Mouse (Mus musculus): Measurements from ENCODE around the gene Acap1. TPM values are rescaled to one million over a fixed set of nuclear protein-coding genes. Genes with fewer than 3 reads are reported as not detected.
"Not testable (repeated sequence)": the region's sequence is repeated elsewhere in the genome, so short reads cannot be mapped to it uniquely, and the experiment has no call there.

Gene Acap1
- polyA plus RNA-seq, 1 experiment from 2014 or later, result 0.93 TPM

DNA sequence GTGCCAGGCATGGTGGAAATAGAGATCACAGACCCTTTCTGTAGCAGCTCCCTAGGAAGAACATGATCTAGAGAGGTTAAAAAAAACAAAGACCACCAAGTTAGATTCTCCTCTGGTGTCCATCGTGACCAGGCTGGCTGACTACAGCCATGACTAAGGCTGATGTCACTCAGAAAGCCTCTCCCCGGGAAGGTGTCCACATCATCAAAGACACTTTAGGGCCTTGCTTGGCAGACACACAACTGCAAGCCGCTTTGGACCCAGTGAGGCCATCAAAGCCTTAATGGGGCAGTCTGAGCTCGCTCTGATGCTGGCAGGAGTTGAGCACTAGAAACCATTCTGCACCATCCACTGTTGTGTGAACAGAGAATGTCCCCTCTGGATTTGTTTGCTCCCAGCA lies 22.9 kb downstream of the Acap1 start:
- DNase-seq (ENCODE audit: low spot score), result no peak
- Histone ChIP-seq H3K27me3 (ENCODE audit: low read depth, poor library complexity, severe bottlenecking) (no peaks in the 10 kb centered on the region), H3K9me3 (replicated peaks) (no peaks in the 10 kb centered on the region), H3K36me3 (no peaks in the 10 kb centered on the region), H3K4me3 (no peak overlapping the region), H3K4me1 (peaks cover 19% of the 10 kb centered on the region; the same call in 1 of the 2 replicates), H3K27ac (no peak overlapping the region)
- WGBS, result 69% methylated on average over 4 of the region's 4 CpGs

DNA sequence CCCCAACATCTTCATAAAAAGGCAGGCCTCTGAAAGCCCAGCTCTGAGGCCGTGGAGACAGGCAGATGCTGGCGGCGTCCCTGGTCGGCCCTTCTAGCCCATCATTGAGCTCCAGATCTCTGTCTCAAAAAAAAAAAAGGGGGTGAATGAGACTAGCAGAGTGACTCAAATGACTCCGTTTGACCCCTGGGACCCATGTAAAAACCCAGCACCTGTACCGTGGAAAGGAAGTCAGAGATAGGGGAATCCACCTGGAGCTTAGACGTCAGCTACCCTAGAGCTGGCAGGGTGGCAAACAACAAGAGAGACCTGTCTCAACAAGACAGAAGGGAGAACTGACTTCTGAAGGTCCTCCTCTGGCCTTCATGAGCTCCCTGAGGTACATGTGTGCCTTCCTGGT lies 23.5 kb downstream of the Acap1 start:
- H3K36me3 ChIP-seq, result no peaks in the 10 kb centered on the region
- no peak overlapping the region for H3K27ac ChIP-seq
- WGBS, result 89% methylated on average over 7 of the region's 7 CpGs
- DNase-seq (ENCODE audit: low spot score), result no peak
- H3K4me3 ChIP-seq, result no peak overlapping the region
- H3K9me3 ChIP-seq (replicated peaks), result no peaks in the 10 kb centered on the region
- peaks cover 16% of the 10 kb centered on the region; the same call in 1 of the 2 replicates for H3K4me1 ChIP-seq
- H3K27me3 ChIP-seq (ENCODE audit: low read depth, poor library complexity, severe bottlenecking), result no peaks in the 10 kb centered on the region

DNA sequence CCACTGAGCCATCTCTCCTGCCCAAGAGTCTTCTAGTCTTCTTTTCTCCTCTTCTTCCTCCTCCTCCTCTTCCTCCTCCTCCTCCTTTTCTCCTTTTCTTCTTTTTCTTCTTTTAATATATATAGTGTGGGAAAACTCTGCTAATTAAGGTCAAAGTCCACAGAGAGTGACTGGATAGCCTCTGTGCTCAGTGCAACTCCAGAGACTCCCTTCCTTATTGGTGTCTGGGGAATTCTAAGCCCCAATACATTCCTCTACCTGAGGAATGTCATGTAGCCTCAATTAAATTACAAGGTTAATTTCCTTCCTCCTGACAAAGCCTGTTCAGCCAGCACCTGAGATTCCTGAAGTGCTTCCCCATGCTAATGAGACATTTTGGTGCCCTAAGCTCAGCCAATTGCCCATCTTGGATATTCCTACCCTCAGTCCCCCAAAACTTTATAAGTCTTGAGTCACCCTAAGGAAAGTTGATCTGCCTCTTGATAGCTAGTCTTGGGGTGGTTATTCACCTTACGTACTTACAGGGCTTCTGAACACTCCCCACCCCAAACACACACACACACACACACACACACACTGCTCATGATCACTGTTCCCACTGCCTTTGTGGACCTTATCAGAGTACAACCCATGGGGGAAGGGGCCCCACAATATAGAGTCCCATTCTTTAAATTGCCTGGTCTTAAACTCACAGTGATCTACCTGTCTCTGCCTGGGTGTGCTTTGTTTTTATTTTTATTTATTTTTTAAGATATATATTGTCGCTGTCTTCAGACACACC lies 24.9 kb downstream of the Acap1 start:
- Histone ChIP-seq H3K27ac (no peak overlapping the region), H3K9me3 (replicated peaks) (no peaks in the 10 kb centered on the region), H3K4me1 (peaks cover 5% of the 10 kb centered on the region; the same call in 1 of the 2 replicates), H3K27me3 (ENCODE audit: low read depth, poor library complexity, severe bottlenecking) (no peaks in the 10 kb centered on the region), H3K4me3 (no peak overlapping the region), H3K36me3 (no peaks in the 10 kb centered on the region)
- DNase-seq (ENCODE audit: low spot score), result no peak
- WGBS, result 83% methylated on average over 2 of the region's 2 CpGs

DNA sequence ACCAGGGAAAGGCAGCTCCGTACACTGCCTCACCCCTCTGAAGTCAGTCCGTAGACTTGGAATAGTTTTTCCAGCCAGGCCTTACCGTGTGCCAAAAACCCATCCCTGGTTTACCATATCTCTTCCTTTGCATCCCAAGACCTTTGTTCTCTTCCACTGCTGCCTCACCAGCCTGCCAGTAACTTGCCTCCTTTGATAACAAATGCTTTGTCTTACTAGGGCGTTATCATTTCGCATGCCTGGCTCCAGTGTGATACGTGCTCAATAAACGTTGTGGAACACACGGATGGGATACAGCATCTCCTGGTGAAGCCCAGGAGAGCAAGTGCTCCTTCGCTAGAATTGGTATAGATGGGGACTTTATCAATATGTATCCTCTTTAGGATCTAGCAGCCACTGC lies 28.0 kb downstream of the Acap1 start:
- Histone ChIP-seq H3K27ac (no peak overlapping the region), H3K27me3 (ENCODE audit: low read depth, poor library complexity, severe bottlenecking) (no peaks in the 10 kb centered on the region), H3K4me3 (no peak overlapping the region), H3K36me3 (no peaks in the 10 kb centered on the region), H3K4me1 (peaks cover 5% of the 10 kb centered on the region; the same call in 1 of the 2 replicates), H3K9me3 (replicated peaks) (no peaks in the 10 kb centered on the region)
- 72% methylated on average over 9 of the region's 9 CpGs for WGBS
- no peak for DNase-seq (ENCODE audit: low spot score)

DNA sequence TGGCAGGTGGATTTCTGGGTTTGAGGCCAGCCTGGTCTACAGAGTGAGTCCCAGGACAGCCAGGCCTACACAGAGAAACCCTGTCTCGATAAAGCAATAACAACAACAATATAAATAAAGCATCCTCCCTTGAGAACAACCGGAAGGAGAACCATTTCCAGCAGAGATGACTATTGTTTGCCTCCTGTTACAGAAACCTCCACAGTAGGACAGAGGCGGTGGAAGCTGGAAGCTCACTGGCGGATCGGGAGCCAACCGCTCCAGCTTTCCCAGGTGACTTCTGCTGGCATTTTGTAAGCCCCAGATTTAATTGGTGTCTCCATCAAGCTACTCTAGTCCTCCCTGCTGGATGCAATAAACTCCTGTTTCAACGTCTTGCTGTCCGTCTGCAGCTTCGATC lies 29.8 kb downstream of the Acap1 start:
- no peak overlapping the region for H3K27ac ChIP-seq
- no peaks in the 10 kb centered on the region for H3K27me3 ChIP-seq (ENCODE audit: low read depth, poor library complexity, severe bottlenecking)
- no peak for DNase-seq (ENCODE audit: low spot score)
- no peaks in the 10 kb centered on the region for H3K36me3 ChIP-seq
- H3K4me1 ChIP-seq, result peaks cover 5% of the 10 kb centered on the region; the same call in 1 of the 2 replicates
- no peak overlapping the region for H3K4me3 ChIP-seq
- H3K9me3 ChIP-seq (replicated peaks), result no peaks in the 10 kb centered on the region
- 88% methylated on average over 9 of the region's 9 CpGs for WGBS

DNA sequence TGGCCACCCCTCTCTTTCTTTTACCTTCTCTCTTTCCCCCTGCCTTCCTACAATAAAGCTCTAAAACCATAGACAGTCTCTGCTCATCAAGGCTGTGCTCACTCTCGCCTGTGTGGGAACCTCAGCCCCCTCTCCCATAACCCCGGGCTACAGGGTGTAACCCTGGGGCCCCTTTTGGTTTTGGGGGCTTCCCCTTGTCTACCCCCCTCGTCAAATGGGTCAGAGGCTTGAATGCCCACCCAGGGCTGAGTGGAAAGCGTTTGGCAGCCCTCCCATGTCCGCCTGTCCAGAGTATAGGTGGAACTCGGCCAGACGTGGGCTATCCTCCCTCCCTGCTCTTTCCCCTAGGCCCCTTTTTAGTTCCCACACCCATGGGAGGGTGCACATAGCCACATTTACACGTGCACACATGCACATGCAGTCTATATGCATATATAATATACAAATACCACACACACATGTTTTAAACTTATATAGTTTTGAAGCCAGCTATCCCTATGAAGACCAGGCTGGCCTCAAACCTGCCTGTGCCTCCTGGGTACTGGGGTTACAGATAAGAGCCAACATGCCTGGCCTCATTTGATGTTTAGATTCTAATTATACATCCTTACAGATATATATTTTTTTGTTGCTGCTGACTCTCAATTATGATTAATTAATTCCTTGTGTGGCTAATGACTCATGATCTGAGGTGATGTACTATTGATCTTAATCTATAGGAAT lies 31.0 kb downstream of the Acap1 start:
- H3K36me3 ChIP-seq, result no peaks in the 10 kb centered on the region
- H3K9me3 ChIP-seq (replicated peaks), result no peaks in the 10 kb centered on the region
- H3K4me1 ChIP-seq, result no peaks in the 10 kb centered on the region
- no peak for DNase-seq (ENCODE audit: low spot score)
- H3K27ac ChIP-seq, result no peak overlapping the region
- WGBS, result 63% methylated on average over 8 of the region's 8 CpGs
- peaks cover 11% of the 10 kb centered on the region for H3K27me3 ChIP-seq (ENCODE audit: low read depth, poor library complexity, severe bottlenecking)
- no peak overlapping the region for H3K4me3 ChIP-seq

DNA sequence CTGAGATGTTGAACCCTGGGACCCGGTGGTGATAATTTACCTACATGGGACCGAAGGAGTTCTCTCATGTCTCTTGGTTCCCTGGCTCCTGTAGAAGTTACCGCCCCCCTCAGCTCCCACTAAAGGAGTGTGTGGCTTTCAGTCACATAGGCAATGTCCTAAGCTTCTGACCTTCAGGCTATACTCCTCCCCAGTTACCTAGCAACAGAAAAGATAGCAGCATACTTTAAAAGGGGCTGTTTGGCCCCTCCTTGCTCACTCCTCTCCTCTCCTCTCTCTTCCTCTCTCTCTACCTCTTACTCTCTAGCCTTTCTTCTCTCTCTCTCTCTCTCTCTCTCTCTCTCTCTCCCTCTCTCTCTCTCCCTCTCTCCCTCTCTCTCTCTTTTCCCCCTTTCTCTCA lies 31.6 kb downstream of the Acap1 start:
- not testable (repeated sequence) for H3K4me3 ChIP-seq; H3K9me3 ChIP-seq (replicated peaks); H3K36me3 ChIP-seq; H3K27ac ChIP-seq; DNase-seq (ENCODE audit: low spot score); H3K4me1 ChIP-seq
- peaks cover 16% of the 10 kb centered on the region for H3K27me3 ChIP-seq (ENCODE audit: low read depth, poor library complexity, severe bottlenecking)
- 82% methylated on average over 3 of the region's 3 CpGs for WGBS

DNA sequence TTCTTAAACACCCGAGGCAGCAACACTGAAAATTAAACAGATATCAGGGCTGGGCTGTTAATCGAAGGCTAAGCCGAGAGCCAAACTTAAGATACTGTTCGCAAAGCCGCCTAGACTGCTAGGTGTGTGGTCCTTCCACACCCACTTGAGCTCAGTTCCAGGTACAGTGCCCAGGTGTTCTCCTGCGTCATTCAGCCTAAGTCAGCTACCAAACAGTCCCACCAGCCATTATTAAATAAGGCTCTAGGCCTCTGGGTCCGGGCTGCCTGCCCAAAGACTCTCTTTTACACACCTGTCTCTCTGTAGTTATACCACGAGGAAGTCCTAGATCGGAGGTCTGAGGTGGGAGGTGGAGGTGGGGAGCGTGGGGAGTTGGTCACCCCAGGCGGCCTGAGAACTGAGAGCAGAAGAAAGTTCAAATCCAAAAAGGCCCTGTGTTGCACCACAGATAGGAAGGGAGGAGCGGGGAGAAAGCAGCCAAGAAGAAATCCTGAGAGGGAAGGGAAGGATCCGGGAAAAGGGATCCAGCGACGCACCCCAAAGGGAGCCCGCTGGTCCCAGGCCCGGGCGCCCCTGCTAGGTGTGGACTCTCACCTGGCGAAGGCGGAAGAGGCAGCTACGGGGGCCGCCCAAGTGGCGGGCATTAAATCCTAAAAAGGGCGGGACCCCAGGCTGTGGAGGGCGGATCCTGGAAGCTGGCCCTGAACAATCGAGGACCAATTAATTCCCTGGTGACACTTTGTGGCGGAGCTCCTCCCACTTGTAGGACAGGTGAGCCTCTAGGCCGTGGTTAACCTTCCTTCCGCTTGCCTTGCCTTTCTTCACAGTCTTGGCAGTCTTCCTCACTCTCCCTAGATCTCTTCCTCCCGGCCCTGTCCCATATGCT lies 37.0 kb downstream of the Acap1 start, which contains the start of gene Tnk1:
Gene Tnk1, minus strand, starts transcription at position 618 of the 886 bp plus-strand sequence.
- H3K27ac ChIP-seq, result no peak within 1 kb of the TSS
- H3K4me3 ChIP-seq, result peak within 1 kb of the TSS; percentile 20; the same call in 1 of the 2 replicates
- 19% methylated on average over 30 of the region's 30 CpGs for WGBS

DNA sequence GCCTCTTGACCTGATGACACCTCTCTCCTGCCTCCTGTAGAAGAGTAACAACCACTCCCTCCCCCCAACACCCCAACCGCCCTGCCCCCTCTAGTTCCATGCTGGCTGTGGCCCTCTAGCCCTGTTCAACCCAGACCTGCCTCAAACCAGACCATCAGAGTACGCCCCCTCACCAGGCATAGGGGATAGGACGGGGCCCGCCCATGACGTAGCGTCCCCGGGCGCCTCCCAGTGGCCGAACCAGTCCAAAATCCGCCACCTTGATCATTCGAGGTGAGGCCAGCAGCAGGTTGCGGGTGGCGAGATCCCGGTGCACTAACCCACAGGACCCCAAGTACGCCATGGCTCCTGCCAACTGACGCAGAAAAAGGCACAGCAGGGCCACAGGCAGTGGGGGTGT lies 40.0 kb downstream of the Acap1 start:
- Histone ChIP-seq H3K36me3 (peaks cover 29% of the 10 kb centered on the region), H3K4me1 (peaks cover 42% of the 10 kb centered on the region), H3K9me3 (replicated peaks) (no peaks in the 10 kb centered on the region), H3K4me3 (peak overlapping the region; percentile 2), H3K27ac (peak overlapping the region; percentile 53; the same call in 1 of the 2 replicates), H3K27me3 (ENCODE audit: low read depth, poor library complexity, severe bottlenecking) (peaks cover 50% of the 10 kb centered on the region)
- 24% methylated on average over 16 of the region's 16 CpGs for WGBS
- peak; percentile 78 for DNase-seq (ENCODE audit: low spot score)

More for the DNA sequence above, 37.0 kb downstream of the Acap1 start, which contains the start of gene Tnk1:
- H3K36me3 ChIP-seq, result no peaks in the 10 kb centered on the region
- H3K27me3 ChIP-seq (ENCODE audit: low read depth, poor library complexity, severe bottlenecking), result peaks cover 50% of the 10 kb centered on the region
- no peaks in the 10 kb centered on the region for H3K9me3 ChIP-seq (replicated peaks)
- no peak for DNase-seq (ENCODE audit: low spot score)
- peaks cover 27% of the 10 kb centered on the region for H3K4me1 ChIP-seq

DNA sequence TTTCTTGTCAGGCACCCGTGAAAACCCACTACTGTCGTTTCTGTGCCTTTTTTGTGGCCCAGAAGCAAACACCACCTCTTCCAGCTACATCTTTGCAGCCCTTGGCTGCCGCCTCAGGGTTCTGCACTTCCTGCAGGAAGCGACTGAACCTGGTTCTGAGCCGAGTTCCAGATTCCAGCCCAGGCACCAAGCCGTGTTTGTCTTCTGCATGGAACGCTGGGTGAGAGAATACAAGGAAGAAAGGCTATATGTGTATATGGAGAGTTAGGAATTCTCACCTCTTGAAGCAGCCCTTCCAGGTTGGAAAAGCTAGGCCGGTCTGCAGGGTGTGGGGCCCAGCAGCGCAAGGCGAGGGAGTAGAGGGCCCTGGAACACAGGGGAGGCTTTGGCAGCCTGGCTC lies 40.7 kb downstream of the Acap1 start:
- Histone ChIP-seq H3K27me3 (ENCODE audit: low read depth, poor library complexity, severe bottlenecking) (peaks cover 43% of the 10 kb centered on the region), H3K9me3 (replicated peaks) (no peaks in the 10 kb centered on the region), H3K27ac (0 out of 2 replicates have a peak overlapping the region, but pooled peaks have one; percentile 53), H3K4me3 (no peak overlapping the region), H3K36me3 (peaks cover 35% of the 10 kb centered on the region), H3K4me1 (peaks cover 43% of the 10 kb centered on the region)
- 87% methylated on average over 10 of the region's 10 CpGs for WGBS
- no peak for DNase-seq (ENCODE audit: low spot score)

DNA sequence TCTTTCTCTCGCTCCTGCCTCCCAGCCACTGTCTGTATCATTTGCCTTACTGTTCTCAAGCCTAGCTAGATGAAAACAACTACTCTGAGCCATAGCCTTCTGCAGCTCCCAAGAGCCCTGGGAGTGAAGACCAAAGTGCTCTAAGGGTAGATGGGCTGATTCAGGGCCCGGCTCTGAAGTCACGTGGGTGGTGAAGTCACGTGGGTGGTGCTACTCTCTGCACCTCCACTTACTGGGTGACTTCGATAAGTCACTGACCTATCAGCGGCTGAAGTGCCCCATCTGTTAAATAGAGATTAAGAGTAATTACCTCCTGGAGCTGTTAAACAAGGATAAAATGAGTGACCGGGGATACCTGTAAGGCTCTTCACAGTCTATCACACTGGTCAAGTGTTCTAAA lies 41.3 kb downstream of the Acap1 start:
- peaks cover 42% of the 10 kb centered on the region for H3K36me3 ChIP-seq
- H3K4me3 ChIP-seq, result no peak overlapping the region
- 77% methylated on average over 7 of the region's 7 CpGs for WGBS

DNA sequence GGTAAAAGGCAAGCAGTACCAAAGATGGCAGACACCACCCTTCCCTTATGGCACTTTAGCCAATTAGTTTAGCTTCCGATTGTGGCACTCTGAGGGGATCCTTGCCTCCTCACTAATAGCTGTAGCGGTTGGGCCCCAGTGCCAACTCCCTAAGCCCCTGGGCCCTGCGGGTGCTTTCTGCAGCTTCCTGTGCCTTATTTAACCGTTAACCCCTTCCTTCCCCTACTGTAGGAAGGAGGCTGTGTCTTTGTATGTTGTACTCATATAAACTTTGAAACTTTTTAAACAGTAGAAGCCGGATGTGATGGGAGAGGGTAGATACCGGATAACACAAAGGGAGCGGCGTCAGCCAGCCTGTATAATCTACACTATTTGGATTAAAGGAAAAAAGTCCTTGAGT lies 44.6 kb downstream of the Acap1 start:
- WGBS, result 84% methylated on average over 8 of the region's 8 CpGs
- no peak overlapping the region for H3K27ac ChIP-seq
- H3K9me3 ChIP-seq (replicated peaks), result no peaks in the 10 kb centered on the region
- DNase-seq (ENCODE audit: low spot score), result no peak
- peaks cover 57% of the 10 kb centered on the region for H3K36me3 ChIP-seq
- peaks cover 5% of the 10 kb centered on the region; the same call in 1 of the 2 replicates for H3K27me3 ChIP-seq (ENCODE audit: low read depth, poor library complexity, severe bottlenecking)
- peaks cover 59% of the 10 kb centered on the region for H3K4me1 ChIP-seq
- no peak overlapping the region for H3K4me3 ChIP-seq

More for the DNA sequence above, 41.3 kb downstream of the Acap1 start:
- 0 out of 2 replicates have a peak overlapping the region, but pooled peaks have one; percentile 19 for H3K27ac ChIP-seq
- peaks cover 36% of the 10 kb centered on the region for H3K27me3 ChIP-seq (ENCODE audit: low read depth, poor library complexity, severe bottlenecking)
- H3K9me3 ChIP-seq (replicated peaks), result no peaks in the 10 kb centered on the region
- H3K4me1 ChIP-seq, result peaks cover 43% of the 10 kb centered on the region
- no peak for DNase-seq (ENCODE audit: low spot score)
